Mouse (Mus musculus) 3T3-L1 (cell line): Measurements from ENCODE around the gene Sh3bp5l.
"Not testable (repeated sequence)": the region's sequence is repeated elsewhere in the genome, so short reads cannot be mapped to it uniquely, and the experiment has no call there.

Source experiments
- DNase-seq: peaks from one replicate; pipeline ENCODE4 v3.0.0-alpha.2; 2015; ENCODE audit warnings: low read depth, low spot score

Gene Sh3bp5l

DNA sequence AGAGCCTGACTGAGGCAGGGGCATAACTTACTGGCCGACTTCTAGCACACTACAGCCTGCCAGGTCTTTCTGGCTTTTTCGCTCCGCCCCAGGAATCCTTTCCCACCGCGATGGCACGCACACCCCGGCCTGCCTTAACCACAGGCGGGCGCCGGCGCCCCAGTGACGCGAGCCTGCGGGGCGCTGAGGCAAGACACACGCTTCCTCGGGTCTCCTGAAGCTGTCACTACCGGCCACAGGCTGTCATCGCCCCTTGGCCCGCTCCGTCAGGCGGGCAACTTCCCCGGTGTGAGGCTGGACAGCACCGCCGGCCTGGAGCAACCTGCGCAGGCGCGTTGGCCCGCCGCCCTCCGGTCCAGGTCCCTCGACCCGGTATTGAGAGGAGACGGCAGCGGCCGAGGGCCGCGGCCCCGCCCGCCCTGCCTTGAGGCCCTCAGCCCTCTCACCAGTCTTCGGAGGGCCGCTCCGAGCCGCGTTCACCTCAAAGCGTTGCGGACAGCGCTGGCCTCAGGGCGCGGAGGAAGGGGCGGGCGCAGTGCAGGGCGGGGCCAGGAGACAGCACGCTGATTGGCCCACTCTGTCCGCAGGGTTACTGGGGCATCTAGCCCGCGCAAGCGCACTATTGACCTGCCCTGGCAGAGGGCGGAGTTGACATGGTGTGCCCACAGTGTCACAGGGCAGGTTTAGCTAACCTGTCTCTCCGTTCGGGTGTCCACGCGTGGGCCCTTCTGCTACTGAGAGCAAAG lies 7.5 kb upstream of the Sh3bp5l start:
- peak; percentile 95 for DNase-seq

DNA sequence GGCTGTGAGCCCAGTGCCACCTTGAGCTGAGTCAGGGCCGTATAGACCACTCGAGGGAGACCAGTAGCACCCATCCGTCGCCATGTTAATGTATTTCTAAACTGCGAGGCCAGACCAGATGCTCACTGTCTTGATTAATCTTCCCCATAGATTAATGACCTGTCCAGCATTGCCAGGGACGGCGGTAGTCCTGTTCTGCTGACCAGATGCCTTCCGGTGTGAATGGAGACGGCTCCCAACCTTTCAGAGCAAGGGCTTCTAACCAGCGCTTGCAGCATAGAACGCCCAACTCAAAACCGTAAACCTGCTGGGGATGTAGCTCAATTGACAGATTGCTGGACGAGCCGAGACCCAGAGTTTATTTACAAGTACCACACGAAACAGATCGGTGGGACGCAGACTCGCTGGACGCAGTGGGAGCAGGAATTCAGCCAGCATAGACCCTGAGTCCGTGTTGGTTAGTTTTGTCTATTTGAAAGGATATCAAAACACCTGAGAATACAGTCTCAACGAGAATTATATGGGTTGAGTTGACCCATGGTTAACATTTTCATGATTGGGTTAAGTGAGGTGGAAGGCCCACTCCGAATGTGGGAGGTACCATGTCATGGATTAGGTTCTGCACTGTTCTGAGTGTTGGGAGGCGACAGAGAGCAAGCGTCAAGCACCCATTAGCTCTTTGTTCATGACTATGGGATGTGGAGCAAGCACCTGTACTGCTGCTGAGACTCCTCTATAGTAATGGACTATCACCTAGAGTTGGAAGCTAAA lies 6.8 kb upstream of the Sh3bp5l start:
- DNase-seq: no peak

GRCm38 (mm10) chr11:58324614-58325229 lies 5.8 kb upstream of the Sh3bp5l start:
- no peak for DNase-seq

DNA sequence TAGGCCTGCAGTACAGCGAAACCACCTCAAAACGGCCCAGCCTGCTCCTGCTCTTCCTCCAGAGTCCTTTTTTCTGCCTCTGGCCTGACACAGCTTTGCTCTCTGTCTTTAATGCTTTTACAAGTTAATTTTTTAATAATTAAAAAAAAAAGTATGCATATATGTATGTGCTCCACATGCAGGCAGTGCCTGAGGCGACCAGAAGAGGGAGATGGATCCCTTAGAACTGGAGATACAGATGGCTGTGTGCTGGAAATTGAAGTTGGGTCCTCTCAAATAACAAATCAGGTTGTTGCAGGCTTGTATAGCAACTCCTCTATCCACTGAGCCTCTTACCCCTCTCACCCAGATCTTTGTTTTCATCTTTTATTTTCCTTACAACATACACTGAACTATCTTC lies 3.7 kb upstream of the Sh3bp5l start:
- peak; percentile 54 for DNase-seq

GRCm38 (mm10) chr11:58329906-58330275 lies 633 bp upstream of the Sh3bp5l start:
- no peak for DNase-seq

- DNase-seq: no peak
Observed at GRCm38 (mm10) chr11:58331149-58331495, 598 bp downstream of the Sh3bp5l start.

- DNase-seq: no peak
Observed at GRCm38 (mm10) chr11:58331546-58331945, 1.0 kb downstream of the Sh3bp5l start.

- DNase-seq: peak; percentile 98
Observed at GRCm38 (mm10) chr11:58334746-58335145, 4.2 kb downstream of the Sh3bp5l start.

GRCm38 (mm10) chr11:58346745-58347144 lies 16.2 kb downstream of the Sh3bp5l start:
- DNase-seq: no peak

DNA sequence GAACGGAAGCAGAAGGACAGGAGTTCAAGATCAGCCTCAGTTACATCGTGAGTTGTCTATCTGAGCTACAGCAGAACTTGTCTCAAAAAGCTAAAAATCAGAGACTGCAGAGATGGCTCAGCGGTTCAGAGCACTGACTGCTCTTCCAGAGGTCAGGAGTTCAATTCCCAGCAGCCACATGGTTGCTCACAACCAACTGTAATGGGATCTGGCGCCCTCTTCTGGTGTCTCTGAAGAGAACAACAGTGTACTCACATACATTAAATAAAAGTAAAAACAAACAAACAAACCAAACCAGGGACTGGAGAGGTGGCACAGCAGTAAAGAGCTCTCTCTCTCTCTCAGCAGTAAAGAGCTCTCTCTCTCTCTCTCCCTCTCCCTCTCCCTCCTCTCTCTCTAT lies 20.1 kb downstream of the Sh3bp5l start:
- DNase-seq: peak; percentile 23

GRCm38 (mm10) chr11:58351179-58351578 lies 20.7 kb downstream of the Sh3bp5l start:
- DNase-seq: no peak

- peak; percentile 44 for DNase-seq
Observed at GRCm38 (mm10) chr11:58352681-58353548, 22.4 kb downstream of the Sh3bp5l start.

- DNase-seq: no peak
Observed at GRCm38 (mm10) chr11:58353709-58354108, 23.2 kb downstream of the Sh3bp5l start.

GRCm38 (mm10) chr11:58354476-58354875 lies 24.0 kb downstream of the Sh3bp5l start:
- no peak for DNase-seq

- no peak for DNase-seq
Observed at GRCm38 (mm10) chr11:58354927-58355326, 24.4 kb downstream of the Sh3bp5l start.

- DNase-seq: no peak
Observed at GRCm38 (mm10) chr11:58357042-58357441, 26.5 kb downstream of the Sh3bp5l start.

DNA sequence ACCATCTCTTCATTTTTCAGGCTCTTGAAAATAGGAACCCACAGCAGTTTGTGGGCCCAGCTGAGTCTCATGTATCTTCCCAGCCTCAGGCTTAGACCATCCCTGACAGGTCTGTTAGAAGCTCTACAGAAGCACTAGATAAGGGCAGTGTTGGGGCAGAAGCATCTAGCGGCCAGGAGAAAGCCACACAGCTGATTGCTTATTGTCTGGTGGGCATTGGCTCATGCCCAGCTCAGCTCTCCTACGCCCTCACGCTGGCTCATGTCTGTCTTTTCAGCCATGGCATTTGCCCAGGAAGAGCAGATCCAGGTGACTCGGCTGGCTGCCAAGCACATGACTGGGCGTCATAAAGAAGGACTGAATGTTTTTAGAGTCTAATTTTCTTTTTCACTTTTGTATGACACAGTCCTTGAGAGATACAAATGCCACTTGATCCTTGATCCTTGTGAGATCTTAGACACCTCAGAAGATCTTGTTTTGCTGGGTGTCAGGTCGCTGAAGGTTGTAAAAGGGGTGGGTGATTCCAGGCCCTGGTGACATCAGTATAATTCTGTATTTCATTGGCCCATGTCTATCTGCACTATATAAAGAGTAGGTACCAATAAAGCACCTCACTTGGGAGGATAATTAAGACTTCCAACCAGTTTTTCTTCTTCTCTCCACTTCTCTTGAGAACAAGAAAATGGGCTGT lies 27.5 kb downstream of the Sh3bp5l start:
- no peak for DNase-seq

DNA sequence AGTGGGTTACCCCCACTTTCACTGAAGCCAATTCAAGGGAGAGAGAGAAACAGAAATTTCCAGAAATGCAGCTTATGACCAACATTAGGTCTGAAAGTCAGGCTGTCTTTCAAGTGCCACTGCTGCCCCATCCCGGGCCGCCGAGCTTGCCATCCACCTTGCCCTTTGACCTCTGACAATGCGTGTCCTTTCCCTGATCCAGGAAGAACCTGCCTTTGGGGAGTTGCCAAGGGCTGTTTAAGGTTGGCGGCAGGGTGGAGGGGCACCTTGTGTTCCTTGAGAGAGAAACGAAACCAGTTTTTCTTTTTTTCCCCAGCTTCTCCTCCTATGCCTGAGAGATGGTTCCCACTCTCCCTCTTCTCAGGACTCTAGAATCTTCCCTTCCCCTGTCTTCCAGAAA lies 32.0 kb downstream of the Sh3bp5l start:
- DNase-seq: not testable (repeated sequence)

DNA sequence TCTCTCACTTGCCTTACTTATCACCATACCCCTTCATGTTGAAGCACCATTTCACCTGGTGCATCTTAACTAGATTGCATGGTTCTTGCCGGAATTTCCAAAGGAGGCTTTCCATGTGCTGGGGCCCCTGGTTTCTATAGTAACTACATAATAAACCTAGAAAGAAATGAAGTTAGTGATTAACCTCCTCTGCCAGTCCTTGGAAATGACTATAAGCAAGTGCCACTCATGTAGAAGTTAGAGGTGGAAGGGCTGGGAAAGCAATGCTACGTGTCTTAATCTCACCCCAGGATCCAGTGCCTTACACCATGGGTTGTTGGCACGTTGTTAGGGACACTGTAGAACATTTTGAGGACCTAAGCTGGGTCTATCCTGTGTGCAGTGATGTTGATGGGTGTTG lies 33.9 kb downstream of the Sh3bp5l start:
- no peak for DNase-seq

DNA sequence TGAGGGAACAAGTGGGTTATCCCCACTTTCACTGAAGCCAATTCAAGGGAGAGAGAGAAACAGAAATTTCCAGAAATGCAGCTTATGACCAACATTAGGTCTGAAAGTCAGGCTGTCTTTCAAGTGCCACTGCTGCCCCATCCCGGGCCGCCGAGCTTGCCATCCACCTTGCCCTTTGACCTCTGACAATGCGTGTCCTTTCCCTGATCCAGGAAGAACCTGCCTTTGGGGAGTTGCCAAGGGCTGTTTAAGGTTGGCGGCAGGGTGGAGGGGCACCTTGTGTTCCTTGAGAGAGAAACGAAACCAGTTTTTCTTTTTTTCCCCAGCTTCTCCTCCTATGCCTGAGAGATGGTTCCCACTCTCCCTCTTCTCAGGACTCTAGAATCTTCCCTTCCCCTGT lies 35.7 kb downstream of the Sh3bp5l start:
- DNase-seq: not testable (repeated sequence)

DNA sequence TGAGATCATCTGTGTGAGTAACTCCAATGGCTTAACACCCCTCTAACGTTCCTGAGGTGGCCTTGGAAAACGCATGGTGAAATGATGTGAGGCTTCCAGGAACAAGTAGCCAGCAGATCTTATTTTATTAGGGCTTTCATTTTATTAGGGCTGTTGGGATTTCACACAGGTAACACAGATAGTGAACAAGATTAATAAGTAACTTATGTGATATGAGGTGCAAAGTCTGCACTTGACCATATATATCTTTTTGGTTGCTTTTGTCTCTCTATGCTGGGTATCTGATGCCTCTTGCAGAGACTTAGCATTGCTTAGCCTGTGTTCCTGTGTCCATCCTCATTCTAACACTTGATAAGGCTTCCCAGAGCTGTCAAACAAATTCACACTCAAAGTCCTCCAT lies 46.7 kb downstream of the Sh3bp5l start:
- no peak for DNase-seq
